Mouse (Mus musculus): Measurements from ENCODE around the gene Unc5b.

Unc5b gene

GRCm38 (mm10) chr10:60720461-60720860, 110.9 kb downstream of the Unc5b start:
- no peak for DNase-seq (ENCODE audit: low spot score)

DNA sequence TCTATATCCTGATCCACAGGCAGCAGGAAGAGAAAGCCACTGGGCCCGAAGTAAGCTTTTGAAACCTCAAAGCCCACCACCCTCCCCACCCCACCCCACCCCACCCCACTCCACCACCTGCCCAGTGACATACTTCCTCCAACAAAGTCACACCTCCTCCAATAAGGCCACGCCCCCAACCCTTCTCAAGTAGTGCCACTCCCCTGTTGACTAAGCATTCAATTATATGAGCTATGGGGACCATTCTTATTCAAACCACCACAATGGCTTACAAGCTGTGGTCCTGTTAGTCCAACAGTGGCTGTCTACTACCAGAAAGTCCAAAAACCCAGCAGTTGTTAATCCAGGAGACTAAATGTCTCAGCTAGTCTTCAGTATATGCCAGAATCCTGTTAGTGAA, 112.9 kb downstream of the Unc5b start:
- no peak for DNase-seq (ENCODE audit: low spot score)

GRCm38 (mm10) chr10:60716449-60716848, 114.9 kb downstream of the Unc5b start:
- DNase-seq (ENCODE audit: low spot score), result no peak

Measured in ovary, adult 18-20 months (tissue).